Mouse (Mus musculus) gastrocnemius, adult 2 months (tissue): Measurements from ENCODE around the gene Tsc22d3. TPM values are rescaled to one million over a fixed set of nuclear protein-coding genes. Genes with fewer than 3 reads are reported as not detected.
A peak's percentile ranks its signal among the peaks of the same experiment; 100 is the strongest.

Experiments used
- DNase-seq: peaks from one replicate; pipeline ENCODE4 v3.0.0; 2022
- H3K27ac ChIP-seq: fragments of 200-600 bp; 2 replicates; pipeline ENCODE4 v1.8.1; 2022; ENCODE audit warnings: mild to moderate bottlenecking
- H3K4me3 ChIP-seq: fragments of 200-600 bp; 2 replicates; pipeline ENCODE4 v1.8.1; 2022; ENCODE audit warnings: mild to moderate bottlenecking, moderate library complexity
- CTCF ChIP-seq: fragments of 200-600 bp; IDR thresholded peaks from 2 replicates; pipeline ENCODE4 v1.8.1; 2022; ENCODE audit warnings: antibody characterized with exemption, mild to moderate bottlenecking, moderate library complexity
- intact Hi-C: fragments of 180-260 bp; cut with DNase I; formaldehyde crosslinking; loops from one replicate; pipeline ENCODE4 v1.15.1; 2025
- total RNA-seq, 2 experiments: library from RNA; stranded (reverse); gene quantifications; 2 replicates each; pipeline ENCODE4 v1.2.3; 2021

Tsc22d3 gene
- total RNA-seq, 2 experiments from 2014 or later: 243 to 420 TPM

DNA sequence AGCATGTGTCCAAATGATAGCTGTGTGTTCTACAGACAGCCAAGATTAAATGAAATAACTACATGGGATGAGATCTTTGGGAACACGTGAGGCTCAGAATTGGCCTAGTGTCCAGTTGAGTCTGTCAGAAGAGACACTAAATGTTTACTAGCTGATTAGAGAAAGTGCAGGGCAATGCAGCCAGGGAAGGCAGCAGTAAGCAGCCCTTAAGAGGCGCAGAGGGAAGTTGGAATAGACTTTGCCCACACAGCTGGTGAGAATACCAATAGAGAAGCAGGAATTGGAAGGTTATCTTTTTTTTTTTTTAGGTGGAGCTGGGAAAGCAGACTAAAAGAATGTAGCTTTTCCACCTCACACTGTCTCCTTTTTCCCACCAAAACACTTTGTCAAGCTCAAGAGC lies 61.8 kb downstream of the Tsc22d3 start:
- no peak for DNase-seq
- Histone ChIP-seq H3K27ac (peak overlapping the region; percentile 97), H3K4me3 (peak overlapping the region; percentile 82; the same call in 1 of the 2 replicates)
- TF ChIP-seq CTCF: no peak
- intact Hi-C loops: no loop called here

DNA sequence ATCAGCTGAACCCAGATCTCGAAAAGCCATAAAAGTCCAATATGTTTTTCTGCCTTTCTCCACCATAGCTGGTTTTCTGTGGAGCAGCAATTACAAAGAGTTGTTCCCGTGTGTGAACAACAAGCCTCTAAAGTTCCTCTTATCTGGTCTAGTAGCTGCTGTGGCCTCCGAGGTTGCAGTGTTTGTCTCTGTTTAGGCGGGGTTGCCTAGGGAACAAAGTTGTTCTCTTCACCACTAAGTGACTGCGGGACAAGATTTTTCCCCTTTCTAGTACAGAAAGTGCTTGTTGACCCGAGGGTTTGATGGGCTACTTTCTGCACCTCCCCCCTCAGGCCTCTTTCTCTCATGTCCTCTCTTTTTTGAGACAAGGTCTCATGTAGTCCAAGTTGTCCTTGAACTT lies 62.8 kb downstream of the Tsc22d3 start:
- peak overlapping the region; percentile 97 for H3K27ac ChIP-seq
- no peak for TF ChIP-seq CTCF
- intact Hi-C loops: no loop called here
- DNase-seq: peak; percentile 50
- H3K4me3 ChIP-seq: no peak overlapping the region

DNA sequence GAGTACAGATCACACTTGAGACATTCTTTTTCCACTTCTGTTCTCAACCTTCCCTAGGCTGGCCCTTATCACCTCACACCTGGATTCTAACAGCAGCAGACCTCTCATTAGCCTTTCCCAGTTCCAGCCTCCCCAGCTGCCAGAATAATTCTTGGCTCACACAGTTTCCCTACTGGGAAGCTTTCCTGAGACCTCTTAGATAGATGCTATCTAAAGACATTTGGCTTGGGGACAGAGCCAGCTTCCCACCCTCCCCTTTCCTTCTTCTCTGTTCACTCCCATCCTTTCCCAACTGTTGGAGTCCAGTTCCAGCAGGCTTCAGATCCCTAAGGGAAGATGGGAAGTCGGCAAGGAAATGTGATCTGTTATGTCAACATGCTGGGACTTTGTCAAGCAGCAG lies 65.0 kb downstream of the Tsc22d3 start:
- peak overlapping the region; percentile 66 for H3K27ac ChIP-seq
- no peak for TF ChIP-seq CTCF
- H3K4me3 ChIP-seq: no peak overlapping the region
- intact Hi-C loops: no loop called here
- DNase-seq: peak; percentile 49

DNA sequence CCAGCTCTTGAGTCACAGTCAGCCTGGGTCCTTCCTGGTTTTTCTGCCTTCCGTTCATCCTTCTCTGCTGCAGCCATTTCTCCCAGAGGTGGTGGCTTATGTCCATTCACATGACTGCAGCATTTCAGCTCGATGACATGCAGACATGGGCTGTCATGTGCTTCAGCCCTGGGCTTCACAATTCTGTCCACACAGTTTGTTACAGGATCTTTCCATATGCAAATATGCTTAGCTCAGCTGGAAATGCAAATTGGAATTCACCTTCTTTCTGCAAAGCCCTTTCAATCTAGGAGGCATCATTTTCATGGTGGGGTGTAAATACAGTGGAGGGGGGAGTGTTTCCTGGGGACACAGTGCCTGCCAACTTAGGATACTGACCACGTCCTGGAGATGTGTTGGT lies 66.2 kb downstream of the Tsc22d3 start:
- no peak for DNase-seq

DNA sequence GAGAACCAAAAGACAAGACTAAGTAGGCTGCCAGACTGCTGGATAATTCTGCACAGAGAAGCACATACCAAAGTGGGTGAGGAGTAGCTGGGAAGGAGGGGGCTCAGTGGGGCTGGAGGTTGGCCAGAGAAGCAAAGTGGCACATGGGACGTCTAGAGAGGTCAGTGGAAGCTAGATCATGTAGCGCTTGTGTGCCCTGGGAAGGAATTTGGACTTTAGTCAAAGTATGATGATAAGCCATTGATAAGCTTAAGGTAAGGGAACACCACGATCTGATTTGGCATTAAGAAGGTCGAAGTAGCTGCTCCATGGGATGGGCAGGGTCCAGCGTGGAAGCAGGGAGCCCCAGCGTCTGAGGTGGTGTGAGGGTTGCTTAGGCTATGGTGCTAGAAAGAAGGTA lies 68.1 kb downstream of the Tsc22d3 start:
- DNase-seq: no peak
- no peak overlapping the region for H3K27ac ChIP-seq
- intact Hi-C loops: no loop called here
- TF ChIP-seq CTCF: no peak
- H3K4me3 ChIP-seq: no peak overlapping the region

More for the DNA sequence above, 66.2 kb downstream of the Tsc22d3 start:
- intact Hi-C loops: no loop called here
- H3K4me3 ChIP-seq: no peak overlapping the region
- no peak overlapping the region for H3K27ac ChIP-seq
- TF ChIP-seq CTCF: no peak

DNA sequence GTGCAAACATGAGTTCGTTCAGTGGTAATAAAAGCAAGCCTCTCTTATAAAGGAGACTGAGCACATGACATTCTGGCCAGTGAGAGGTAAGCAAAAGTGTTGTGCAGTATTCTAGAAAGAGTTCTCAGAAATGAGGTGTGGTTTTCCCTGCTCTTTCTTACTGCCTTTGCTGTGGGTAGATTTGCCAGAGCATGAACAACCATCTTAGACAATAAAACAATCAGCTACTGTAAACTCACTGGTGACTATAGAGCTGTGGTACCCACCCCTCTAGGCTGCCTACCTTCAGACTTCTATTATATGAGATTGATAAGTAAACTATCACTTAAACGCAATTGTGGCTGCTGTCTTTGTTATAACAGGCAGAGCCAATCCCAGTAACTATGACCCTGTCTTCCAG lies 69.1 kb downstream of the Tsc22d3 start:
- intact Hi-C loops: no loop called here
- no peak for TF ChIP-seq CTCF
- Histone ChIP-seq H3K4me3 (no peak overlapping the region), H3K27ac (no peak overlapping the region)
- no peak for DNase-seq

DNA sequence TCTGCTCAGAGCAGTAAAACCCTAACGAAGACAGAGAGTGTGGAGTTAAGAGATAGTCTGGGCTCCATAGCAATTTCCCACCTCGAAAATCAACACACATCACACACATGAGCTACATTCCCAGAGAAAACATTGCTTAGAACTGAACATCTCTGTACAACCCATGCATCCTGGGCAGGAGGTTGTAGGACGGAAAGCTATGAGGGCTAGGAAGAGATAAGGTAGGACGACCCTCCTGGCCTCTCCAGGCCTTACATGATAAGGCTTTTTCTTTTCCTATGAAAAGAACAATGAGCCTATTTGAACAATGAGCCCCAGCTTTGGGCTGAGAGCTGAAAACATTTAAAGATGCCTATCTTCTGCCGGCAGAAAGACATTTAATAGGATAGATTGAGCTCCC lies 69.8 kb downstream of the Tsc22d3 start:
- intact Hi-C loops: no loop called here
- TF ChIP-seq CTCF: no peak
- no peak for DNase-seq
- H3K4me3 ChIP-seq: no peak overlapping the region
- no peak overlapping the region for H3K27ac ChIP-seq

DNA sequence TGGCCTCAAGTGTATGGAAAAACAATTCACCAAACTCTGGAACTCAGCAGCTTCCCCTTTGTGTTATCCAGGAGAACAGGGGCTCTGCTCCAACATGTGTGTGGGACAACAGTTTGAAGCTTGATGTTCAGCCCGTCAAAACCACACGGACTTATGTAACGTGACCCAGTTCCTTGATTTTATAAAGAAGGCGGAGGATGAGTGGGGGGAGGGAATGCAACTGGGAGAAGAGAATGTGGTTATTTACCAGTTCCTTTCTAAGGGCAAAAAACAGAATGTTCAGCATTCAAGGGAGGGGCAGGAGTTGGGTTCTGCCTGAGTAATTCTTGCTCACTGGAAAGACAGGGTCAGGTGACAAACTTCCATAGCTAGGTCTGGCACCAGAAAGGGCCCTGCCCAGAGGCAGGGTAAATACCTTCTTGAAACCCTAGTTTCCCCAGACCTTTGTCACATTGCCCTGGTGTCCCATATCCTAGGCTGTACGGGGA lies 71.3 kb downstream of the Tsc22d3 start:
- Histone ChIP-seq H3K27ac (peak overlapping the region; percentile 71), H3K4me3 (no peak overlapping the region)
- intact Hi-C loops: no loop called here
- TF ChIP-seq CTCF: no peak
- DNase-seq: peak; percentile 33

DNA sequence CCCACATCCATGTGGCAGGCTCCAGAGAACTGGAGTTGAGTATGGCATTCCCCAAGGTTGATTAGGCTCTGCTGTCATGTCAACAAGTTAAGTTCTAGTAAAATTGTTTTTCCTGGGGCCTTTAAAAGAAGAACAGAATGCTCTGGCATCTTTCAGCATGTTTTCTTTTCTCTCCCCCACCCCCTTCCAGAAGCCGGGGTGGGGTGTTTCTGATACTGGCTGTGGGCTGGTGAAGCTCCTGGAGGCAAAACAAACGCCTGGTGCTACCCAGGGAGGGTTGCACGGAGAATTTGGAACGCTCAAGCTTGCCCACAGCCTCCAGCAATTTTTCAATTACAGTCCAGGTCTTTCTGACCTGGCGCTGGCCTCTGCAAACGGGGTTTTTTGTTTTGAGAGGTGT lies 73.2 kb downstream of the Tsc22d3 start:
- DNase-seq: no peak
- Histone ChIP-seq H3K4me3 (no peak overlapping the region), H3K27ac (peak overlapping the region; percentile 71; the same call in 1 of the 2 replicates)
- TF ChIP-seq CTCF: no peak
- intact Hi-C loops: no loop called here

DNA sequence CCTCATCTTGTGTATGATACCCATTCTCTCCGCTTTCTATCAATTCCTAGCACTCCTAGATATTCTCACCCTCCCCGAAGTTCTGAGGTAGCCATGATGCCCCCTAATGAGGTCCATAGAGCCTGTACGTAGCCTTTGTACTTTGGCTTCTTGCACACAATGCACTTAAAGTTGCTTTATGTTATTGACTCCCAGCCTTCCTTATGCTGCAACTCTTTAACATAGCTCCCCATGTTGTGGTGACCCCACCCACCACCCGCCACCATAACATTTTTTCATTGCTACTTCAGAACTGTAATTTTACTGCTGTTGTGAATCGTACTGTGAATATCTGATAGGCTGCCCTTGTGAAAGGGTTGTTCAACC lies 74.2 kb downstream of the Tsc22d3 start:
- no peak for DNase-seq
- H3K27ac ChIP-seq: no peak overlapping the region; the same call in 1 of the 2 replicates
- intact Hi-C loops: no loop called here
- no peak overlapping the region for H3K4me3 ChIP-seq
- TF ChIP-seq CTCF: no peak

DNA sequence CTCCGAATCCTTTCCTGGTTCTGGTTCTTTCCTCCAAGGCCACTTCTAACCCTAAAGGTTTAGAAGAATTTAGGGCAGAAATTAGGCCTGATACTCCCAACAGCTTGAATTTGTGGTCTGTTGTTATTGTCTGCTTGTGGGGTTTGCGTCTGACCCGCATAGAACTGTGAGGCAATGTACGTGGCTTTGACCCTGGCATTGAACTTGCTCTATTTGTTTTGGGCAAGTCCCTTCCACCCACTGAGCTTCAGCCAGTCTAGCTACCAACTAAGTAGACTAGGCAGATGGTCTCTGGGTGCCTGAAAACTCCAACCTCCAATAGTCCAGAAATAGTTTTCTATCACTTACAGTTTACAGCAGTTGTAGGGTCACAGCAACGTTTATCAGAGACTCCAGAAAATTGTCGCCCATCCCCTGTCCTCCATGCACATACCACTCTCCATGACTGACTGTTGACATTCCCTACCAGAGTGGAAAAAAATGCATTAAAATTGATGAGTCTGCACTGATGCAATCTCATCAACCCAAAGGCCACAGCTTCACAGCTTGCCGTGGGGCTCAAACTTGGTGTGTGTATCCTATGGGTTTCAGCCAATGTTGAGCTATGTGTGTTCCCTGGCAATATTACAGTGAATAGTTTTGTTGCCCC lies 74.7 kb downstream of the Tsc22d3 start:
- H3K4me3 ChIP-seq: no peak overlapping the region
- H3K27ac ChIP-seq: no peak overlapping the region
- DNase-seq: no peak
- TF ChIP-seq CTCF: no peak
- intact Hi-C loops: no loop called here

DNA sequence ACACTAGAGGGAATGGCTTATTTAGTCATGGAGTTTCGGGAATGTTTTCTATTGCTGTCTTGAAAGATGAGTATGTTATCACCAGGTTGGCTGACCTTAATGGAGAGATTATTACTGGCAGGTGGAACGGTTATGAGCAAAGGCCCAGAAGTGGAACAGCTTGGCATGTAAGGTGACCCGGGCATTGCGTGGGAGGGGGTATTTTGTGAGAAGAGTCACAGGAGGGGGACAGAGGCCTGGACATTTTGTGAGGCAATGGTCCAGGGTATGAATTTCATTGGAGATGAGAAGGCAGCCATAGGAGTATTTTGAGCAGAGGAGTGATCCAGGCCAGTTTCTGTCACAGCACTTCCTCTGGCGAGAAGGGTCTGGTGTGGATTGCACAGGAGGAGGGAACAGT lies 76.2 kb downstream of the Tsc22d3 start:
- H3K27ac ChIP-seq: peak overlapping the region; percentile 90
- no peak for TF ChIP-seq CTCF
- H3K4me3 ChIP-seq: no peak overlapping the region
- DNase-seq: peak; percentile 82
- intact Hi-C loops: no loop called here

DNA sequence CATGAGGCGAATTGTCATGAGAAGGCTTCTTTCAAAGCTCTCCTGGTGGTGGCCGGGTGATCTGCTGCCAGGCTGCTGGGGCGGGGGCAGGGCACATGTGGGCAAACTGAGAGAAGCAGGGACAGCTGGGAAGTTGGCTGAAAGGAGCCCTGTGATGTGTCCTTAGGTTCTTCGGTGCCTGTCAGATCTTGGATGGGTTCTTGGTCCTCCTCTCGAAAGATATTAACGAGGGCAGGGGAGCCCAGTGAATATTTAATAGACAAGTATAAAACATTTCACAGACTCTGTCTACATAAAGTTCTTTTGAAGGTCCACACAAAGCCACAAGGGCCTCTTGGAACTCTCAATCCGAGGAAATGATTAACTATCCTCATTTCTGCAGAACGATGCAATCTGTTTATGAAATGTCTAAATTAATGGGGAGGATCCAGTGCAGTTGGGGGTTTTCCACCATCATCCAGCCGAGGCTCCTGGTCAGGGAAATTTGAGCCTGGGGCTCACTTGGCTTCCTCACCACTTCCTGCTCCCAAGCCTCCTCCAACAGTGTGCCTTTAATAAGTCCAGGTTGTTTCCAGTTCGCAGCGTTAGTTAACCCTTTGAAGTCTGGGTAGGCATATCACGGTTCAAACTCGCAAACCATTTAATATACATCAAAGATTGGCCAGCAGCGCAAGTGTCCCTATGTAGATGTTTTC lies 78.2 kb downstream of the Tsc22d3 start:
- no peak overlapping the region for H3K4me3 ChIP-seq
- TF ChIP-seq CTCF: peak; percentile 44
- intact Hi-C loops: no loop called here
- peak; percentile 84 for DNase-seq
- H3K27ac ChIP-seq: peak overlapping the region; percentile 90
